Mouse (Mus musculus) thymus, adult 2 months (tissue): ENCODE results near the gene 2700049A03Rik.

Experiments used
- CTCF ChIP-seq: fragments of 200-500 bp; IDR thresholded peaks from 2 replicates; pipeline ENCODE4 v1.5.1; 2012; ENCODE audit warnings: mild to moderate bottlenecking, control low read depth, low read length, moderate library complexity, borderline replicate concordance; ENCODE audit not compliant: control insufficient read depth, poor library complexity, insufficient read depth; ENCODE audit errors: extremely low read depth
- POLR2A ChIP-seq: fragments of 200-500 bp; IDR thresholded peaks from 2 replicates; pipeline ENCODE4 v1.6.1; 2012; ENCODE audit warnings: mild to moderate bottlenecking, low read length, control low read depth, moderate library complexity; ENCODE audit not compliant: control insufficient read depth, poor library complexity, insufficient read depth; ENCODE audit errors: extremely low read depth

GRCm38 (mm10) chr12:71107216-71107771 lies 29.4 kb upstream of the 2700049A03Rik start:
- no peak for TF ChIP-seq CTCF
- no peak for TF ChIP-seq POLR2A
